Mouse (Mus musculus): ENCODE measurements around the gene Myct1. TPM values are rescaled to one million over a fixed set of nuclear protein-coding genes. Genes with fewer than 3 reads are reported as not detected.

Myct1 gene
- total and polyA plus RNA-seq, 3 experiments: not detected

DNA sequence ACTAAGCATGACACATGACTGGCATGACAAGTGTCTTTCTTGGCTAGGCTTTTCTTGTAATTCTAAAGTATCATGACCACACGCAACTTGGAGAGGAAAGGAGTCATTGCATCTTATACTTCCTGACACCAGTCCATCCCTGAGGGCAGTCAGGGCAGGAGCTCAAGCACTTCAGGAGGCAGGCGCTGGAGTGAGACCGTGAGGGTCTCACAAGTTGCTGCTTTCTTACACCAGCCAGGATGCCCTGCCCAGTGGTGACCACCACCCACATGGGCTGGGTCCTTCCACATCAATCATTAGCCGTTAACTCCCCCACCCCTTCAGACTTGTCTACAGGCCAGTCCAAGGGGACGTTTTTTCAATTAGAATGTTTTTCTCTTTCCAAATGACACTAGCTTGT, 22.2 kb upstream of the Myct1 start:
- Histone ChIP-seq H3K4me2 (ENCODE audit: insufficient read depth, low read depth, poor library complexity, severe bottlenecking) (no peak overlapping the region), H3K27me3 (replicated peaks) (no peaks in the 10 kb centered on the region), H3K27ac (ENCODE audit: insufficient read depth, low read depth) (no peak overlapping the region), H3K4me1 (ENCODE audit: control insufficient read depth in 1 of 2, insufficient read depth in 2 of 2) (no peaks in the 10 kb centered on the region), H3K9ac (ENCODE audit: insufficient read depth, low read depth) (no peak overlapping the region), H3K79me2 (replicated peaks; ENCODE audit: control insufficient read depth, extremely low read depth, insufficient read depth, poor library complexity, severe bottlenecking) (no peaks in the 10 kb centered on the region), H3K4me3 (replicated peaks in 1 of 3; ENCODE audit: low read depth in 2 of 3, low read length in 2 of 3, poor library complexity in 1 of 3) (no peak overlapping the region), H3K36me3 (replicated peaks in 1 of 2; ENCODE audit: control insufficient read depth in 1 of 2, insufficient read depth in 1 of 2, low read length in 1 of 2) (no peaks in the 10 kb centered on the region), H3K9me3 (replicated peaks; ENCODE audit: low read length) (no peaks in the 10 kb centered on the region)
- dilution Hi-C loops (cut with MboI; ENCODE audit: extremely low pct_ligation_motif_present, extremely low pct_unique_long_range_greater_than_20kb, low sequenced_read_pairs): no loop called here
- no peak for TF ChIP-seq POLR2AphosphoS2 (IDR thresholded peaks at IDR 0.05; ENCODE audit: low read depth, low read length)
- no peak for TF ChIP-seq RCOR1 (conservative IDR thresholded peaks at IDR 0.05; ENCODE audit: low read depth, low read length)
- no peak for TF ChIP-seq EP300 (IDR thresholded peaks at IDR 0.05; ENCODE audit: low read length)
- TF ChIP-seq BHLHE40 (IDR thresholded peaks at IDR 0.05; ENCODE audit: low read depth, low read length): no peak
- TF ChIP-seq UBTF (IDR thresholded peaks at IDR 0.05; ENCODE audit: low read depth, low read length): no peak
- no peak for TF ChIP-seq MEF2A (IDR thresholded peaks at IDR 0.05; ENCODE audit: borderline replicate concordance, low read depth, low read length)
- TF ChIP-seq NELFE (IDR thresholded peaks at IDR 0.05; ENCODE audit: low read depth, low read length): no peak
- no peak for TF ChIP-seq ETS1 (conservative IDR thresholded peaks at IDR 0.05; ENCODE audit: low read depth, low read length)
- TF ChIP-seq USF1 (IDR thresholded peaks at IDR 0.05; ENCODE audit: low read depth, low read length): no peak
- no peak for TF ChIP-seq KAT2A (IDR thresholded peaks at IDR 0.05; ENCODE audit: insufficient replicate concordance, low read length)
- TF ChIP-seq JUND (conservative IDR thresholded peaks at IDR 0.05; ENCODE audit: low read depth, low read length): no peak
- no peak for TF ChIP-seq MXI1 (IDR thresholded peaks at IDR 0.05; ENCODE audit: low read depth, low read length)
- TF ChIP-seq TCF12 (IDR thresholded peaks at IDR 0.05; ENCODE audit: low read depth, low read length): no peak
- no peak for TF ChIP-seq POLR2A (IDR thresholded peaks at IDR 0.05; ENCODE audit: low read depth, low read length)
- TF ChIP-seq MYC (IDR thresholded peaks at IDR 0.05; ENCODE audit: low read depth, low read length): no peak
- TF ChIP-seq ZC3H11A (IDR thresholded peaks at IDR 0.05; ENCODE audit: low read depth, low read length): no peak
- TF ChIP-seq RAD21 (IDR thresholded peaks at IDR 0.05; ENCODE audit: low read depth, low read length): no peak
- TF ChIP-seq CTCF (conservative IDR thresholded peaks at IDR 0.05 in 1 of 2, IDR thresholded peaks at IDR 0.05 in 1 of 2; ENCODE audit: low read depth in 2 of 2, low read length in 2 of 2): no peak
- in situ Hi-C loops (cut with MboI; ENCODE audit: low pct_ligation_motif_present, low pct_unique_long_range_greater_than_20kb, low sequenced_read_pairs): no loop called here
- no peak for DNase-seq (ENCODE audit: extremely low read depth)

DNA sequence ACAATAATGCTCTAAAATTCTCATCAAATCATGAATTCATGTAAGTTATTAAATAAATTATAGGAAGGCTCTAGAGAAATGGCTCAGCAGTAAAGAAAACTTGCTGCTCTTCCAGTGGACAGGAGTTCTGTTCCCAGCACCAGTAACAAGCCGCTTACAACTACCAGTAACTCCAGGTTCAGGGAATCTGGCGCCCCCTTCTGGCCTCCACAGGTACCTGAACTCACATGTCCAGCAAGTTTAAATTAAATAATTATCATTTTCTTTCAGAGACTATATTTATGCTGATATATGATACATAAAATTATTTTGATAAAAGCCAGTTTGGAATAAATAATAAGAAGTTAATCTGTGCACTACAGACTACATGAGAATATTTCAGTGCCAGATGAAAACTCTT, 20.2 kb upstream of the Myct1 start:
- H3K4me1 ChIP-seq (ENCODE audit: control insufficient read depth in 1 of 2, insufficient read depth in 2 of 2): no peaks in the 10 kb centered on the region
- no peak overlapping the region for H3K9ac ChIP-seq (ENCODE audit: insufficient read depth, low read depth)
- dilution Hi-C loops (cut with MboI; ENCODE audit: extremely low pct_ligation_motif_present, extremely low pct_unique_long_range_greater_than_20kb, low sequenced_read_pairs) (no loop called here), in situ Hi-C loops (cut with MboI; ENCODE audit: low pct_ligation_motif_present, low pct_unique_long_range_greater_than_20kb, low sequenced_read_pairs) (no loop called here)
- H3K36me3 ChIP-seq (replicated peaks in 1 of 2; ENCODE audit: control insufficient read depth in 1 of 2, insufficient read depth in 1 of 2, low read length in 1 of 2): no peaks in the 10 kb centered on the region
- no peak overlapping the region for H3K4me3 ChIP-seq (replicated peaks in 1 of 3; ENCODE audit: low read depth in 2 of 3, low read length in 2 of 3, poor library complexity in 1 of 3)
- H3K27ac ChIP-seq (ENCODE audit: insufficient read depth, low read depth): no peak overlapping the region
- H3K27me3 ChIP-seq (replicated peaks): no peaks in the 10 kb centered on the region
- H3K9me3 ChIP-seq (replicated peaks; ENCODE audit: low read length): no peaks in the 10 kb centered on the region
- DNase-seq (ENCODE audit: extremely low read depth): no peak
- TF ChIP-seq EP300 (IDR thresholded peaks at IDR 0.05; ENCODE audit: low read length) (no peak), RAD21 (IDR thresholded peaks at IDR 0.05; ENCODE audit: low read depth, low read length) (no peak; the same call in 1 of the 2 replicates), CTCF (conservative IDR thresholded peaks at IDR 0.05 in 1 of 2, IDR thresholded peaks at IDR 0.05 in 1 of 2; ENCODE audit: low read depth in 2 of 2, low read length in 2 of 2) (peak in 1 of 2 experiments; percentile 42; a peak in 3 of 4 replicates)
- no peak overlapping the region for H3K4me2 ChIP-seq (ENCODE audit: insufficient read depth, low read depth, poor library complexity, severe bottlenecking)
- no peaks in the 10 kb centered on the region for H3K79me2 ChIP-seq (replicated peaks; ENCODE audit: control insufficient read depth, extremely low read depth, insufficient read depth, poor library complexity, severe bottlenecking)

Data from CH12.LX (cell line).